ENCODE assay signal across 8 mouse cellular contexts in genomic region chr1:23321331-23321851, GRCm38 (mm10).
DNase-seq lines count a peak whose midpoint lies in the region; ATAC-seq and TF ChIP-seq lines count a peak whose summit lies in the region.

No protein-coding gene starts in this region.

- H3K4me2 ChIP-seq in heart, postnatal 0 days (ENCODE audit: low read depth, low read length) = peak overlapping the region; percentile 60
- 0 out of 2 replicates have a peak overlapping the region, but pooled peaks have one; percentile 6 for H3K4me2 ChIP-seq in stomach, embryonic 14.5 days (replicated peaks; ENCODE audit: low read depth, low read length)

- no peaks in the 10 kb centered on the region for H3K36me3 ChIP-seq in heart, postnatal 0 days (replicated peaks; ENCODE audit: control insufficient read depth, insufficient read depth, low read length)
- no peaks in the 10 kb centered on the region for H3K36me3 ChIP-seq in stomach, embryonic 14.5 days (ENCODE audit: control insufficient read depth, insufficient read depth, low read length)

- peak overlapping the region; percentile 61 for H3K27ac ChIP-seq in heart, postnatal 0 days (ENCODE audit: low read depth)
- H3K27ac ChIP-seq in stomach, embryonic 14.5 days (ENCODE audit: low read length) = no peak overlapping the region

- peak overlapping the region; percentile 35 for H3K9ac ChIP-seq in heart, postnatal 0 days (replicated peaks; ENCODE audit: low read depth, low read length)
- H3K9ac ChIP-seq in stomach, embryonic 14.5 days (replicated peaks; ENCODE audit: low read depth, low read length) = no peak overlapping the region

- H3K4me3 ChIP-seq in heart, postnatal 0 days (ENCODE audit: low read depth, low read length) = peak overlapping the region; percentile 34
- no peak overlapping the region for H3K4me3 ChIP-seq in stomach, embryonic 14.5 days (ENCODE audit: low read depth, low read length)

- TF ChIP-seq EP300 in heart, postnatal 0 days (IDR thresholded peaks at IDR 0.05; ENCODE audit: low read depth) = no peak

- WGBS in heart, postnatal 0 days = 13% methylated on average over 10 of the region's 10 CpGs
- 29% methylated on average over 10 of the region's 10 CpGs for whole genome bisulfite sequencing in stomach, embryonic 14.5 days

- TF ChIP-seq CTCF in heart, postnatal 0 days (IDR thresholded peaks at IDR 0.05; ENCODE audit: low read depth) = no peak

- peak; percentile 9 to 41 for DNase-seq in layer of hippocampus, postnatal 14 days (ENCODE audit: low spot score in 2 of 2)
- DNase-seq in layer of hippocampus, adult 8-10 months (ENCODE audit: low spot score in 2 of 2) = no peak
- DNase-seq in cerebellum, postnatal 25 days = peak; percentile 40 to 47
- DNase-seq in heart, postnatal 0 days (ENCODE audit: low spot score) = peak; percentile 51
- DNase-seq in kidney, postnatal 4 days = peak; percentile 26 to 51
- DNase-seq in right cerebral cortex, postnatal 36 days (ENCODE audit: low spot score in 2 of 2) = no peak
- DNase-seq in spleen, adult 18-20 months = no peak

- no peaks in the 10 kb centered on the region for H3K4me1 ChIP-seq in heart, postnatal 0 days (ENCODE audit: control insufficient read depth, insufficient read depth)
- no peaks in the 10 kb centered on the region for H3K4me1 ChIP-seq in stomach, embryonic 14.5 days (ENCODE audit: control insufficient read depth, insufficient read depth, low read length)

- no peaks in the 10 kb centered on the region for H3K9me3 ChIP-seq in heart, postnatal 0 days (replicated peaks; ENCODE audit: control insufficient read depth, low read length)
- no peaks in the 10 kb centered on the region for H3K9me3 ChIP-seq in stomach, embryonic 14.5 days (ENCODE audit: control insufficient read depth, low read depth, low read length)

- no peaks in the 10 kb centered on the region for H3K27me3 ChIP-seq in heart, postnatal 0 days (ENCODE audit: control insufficient read depth, insufficient read depth, low read length)
- no peaks in the 10 kb centered on the region for H3K27me3 ChIP-seq in stomach, embryonic 14.5 days (ENCODE audit: control insufficient read depth, insufficient read depth, low read length)

- peak; percentile 62 for ATAC-seq in heart, postnatal 0 days (ENCODE audit: insufficient read depth, low read depth)
- no peak for ATAC-seq in stomach, embryonic 14.5 days (ENCODE audit: insufficient number of reproducible peaks, insufficient read depth, low FRiP score, low read depth)

Comparison
In these comparisons a context has a peak if more than half of its experiments do, and no peak if none do; other contexts are left out.
1. DNase-seq: peak in layer of hippocampus, postnatal 14 days (2 of 2), cerebellum, postnatal 25 days (2 of 2), heart, postnatal 0 days (single experiment) and kidney, postnatal 4 days (2 of 2); none in layer of hippocampus, adult 8-10 months (0 of 2), right cerebral cortex, postnatal 36 days (0 of 2) and spleen, adult 18-20 months (0 of 2).